Mouse (Mus musculus) stomach, embryonic 15.5 days (tissue): Measurements from ENCODE around the gene Gpc5. TPM values are rescaled to one million over a fixed set of nuclear protein-coding genes. Genes with fewer than 3 reads are reported as not detected.

ENCODE experiments used
- ATAC-seq: fragments of 200-750 bp; cut with Nextera tagmentation; 2 replicates; pipeline ENCODE4 v1.8.0; 2017; ENCODE audit warnings: low read depth, moderate number of reproducible peaks, moderate TSS enrichment; ENCODE audit not compliant: insufficient read depth, low FRiP score
- H3K27ac ChIP-seq: fragments of 300-500 bp; sonication (generic); 2 replicates; pipeline ENCODE4 v1.5.1; 2015; ENCODE audit warnings: mild to moderate bottlenecking, inconsistent platforms
- H3K27me3 ChIP-seq: fragments of 300-500 bp; sonication (generic); replicated peaks from 2 replicates; pipeline ENCODE4 v1.6.1; 2015; ENCODE audit warnings: inconsistent platforms
- H3K36me3 ChIP-seq: fragments of 300-500 bp; sonication (generic); 2 replicates; pipeline ENCODE4 v1.6.1; 2015; ENCODE audit warnings: inconsistent platforms
- H3K4me1 ChIP-seq: fragments of 300-500 bp; sonication (generic); 2 replicates; pipeline ENCODE4 v1.6.1; 2015; ENCODE audit warnings: inconsistent platforms
- H3K4me2 ChIP-seq: fragments of 300-500 bp; sonication (generic); 2 replicates; pipeline ENCODE4 v1.6.1; 2015; ENCODE audit warnings: mild to moderate bottlenecking, inconsistent platforms
- H3K4me3 ChIP-seq: fragments of 300-500 bp; sonication (generic); replicated peaks from 2 replicates; pipeline ENCODE4 v1.5.1; 2015; ENCODE audit warnings: inconsistent platforms
- H3K9ac ChIP-seq: fragments of 300-500 bp; sonication (generic); 2 replicates; pipeline ENCODE4 v1.6.1; 2015; ENCODE audit warnings: inconsistent platforms
- H3K9me3 ChIP-seq: fragments of 300-500 bp; sonication (generic); 2 replicates; pipeline ENCODE4 v1.6.1; 2016; ENCODE audit warnings: inconsistent platforms
- WGBS: fragments of 180-500 bp; shearing (Covaris S2); methylation state at CpG from one replicate; pipeline ENCODE4 v1.1.7; 2015; 5-methylcytosine and 5-hydroxymethylcytosine counted together
- polyA plus RNA-seq: library from polyadenylated mRNA; unstranded; fragments of >200 nt; fragmentation: Nextera tagmentation; extraction: Ambion mirVana; gene quantifications from 2 replicates; pipeline ENCODE4 v1.2.1, GENCODE M21; 2015

The Gpc5 gene
- polyA plus RNA-seq, 1 experiment from 2014 or later, result 0.05 TPM

DNA sequence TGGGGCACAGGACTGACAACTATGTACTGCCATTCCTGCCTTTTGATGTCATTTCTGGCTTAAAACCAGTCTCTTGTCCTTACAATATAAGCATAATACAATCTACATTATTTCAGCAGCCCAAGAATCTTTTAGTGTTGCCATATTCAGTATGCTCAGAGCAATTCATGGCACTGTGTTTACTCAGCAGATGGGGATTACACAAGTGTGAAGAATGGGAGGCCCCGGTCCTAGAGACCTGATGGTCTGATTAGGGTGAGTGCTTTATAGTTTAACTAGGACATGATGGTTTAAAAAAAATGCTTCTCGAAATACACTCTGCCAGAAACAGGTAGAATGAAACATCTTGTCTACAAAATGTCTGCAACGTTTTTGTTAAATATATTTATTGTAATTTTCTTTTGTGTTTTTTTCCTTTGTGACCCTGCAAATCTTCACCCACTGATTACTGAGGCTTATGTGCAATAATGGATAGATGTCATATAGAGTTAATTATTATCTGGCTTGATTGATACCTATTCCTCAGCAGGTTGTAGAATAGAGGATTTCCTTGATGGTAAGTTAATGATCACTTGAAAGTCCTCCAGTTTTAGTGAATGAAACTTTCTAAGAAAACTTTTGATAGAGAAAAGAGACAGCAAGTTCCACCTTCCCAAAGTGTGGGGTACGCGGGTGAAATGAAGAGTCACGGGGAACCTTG is 177.8 kb downstream of the Gpc5 start:
- WGBS, result 75% methylated on average over 6 of the region's 6 CpGs
- H3K36me3 ChIP-seq, result no peaks in the 10 kb centered on the region
- H3K4me1 ChIP-seq, result no peaks in the 10 kb centered on the region
- H3K9me3 ChIP-seq, result no peaks in the 10 kb centered on the region
- no peak overlapping the region for H3K9ac ChIP-seq
- H3K4me2 ChIP-seq, result no peak overlapping the region
- no peak overlapping the region for H3K4me3 ChIP-seq
- no peak for ATAC-seq
- no peaks in the 10 kb centered on the region for H3K27me3 ChIP-seq
- H3K27ac ChIP-seq, result no peak overlapping the region

DNA sequence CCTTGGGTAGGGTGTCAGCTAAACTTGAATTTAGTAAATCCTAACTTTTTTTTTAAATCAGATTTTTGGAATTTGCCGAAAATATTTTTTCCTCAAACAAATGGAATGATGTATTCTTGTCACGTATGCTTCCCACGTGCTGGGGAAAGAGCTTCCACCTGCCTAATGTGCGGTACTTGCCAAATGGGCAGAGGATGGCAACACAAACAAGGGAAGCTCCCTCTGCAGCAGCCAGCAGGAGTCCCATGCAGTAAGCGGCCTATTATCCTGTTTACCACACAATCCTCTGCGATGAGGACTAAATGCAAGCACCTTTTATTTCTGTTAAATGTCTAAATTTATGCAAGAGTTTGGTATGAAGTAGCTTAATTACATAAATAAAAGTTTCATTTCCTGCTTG is 178.4 kb downstream of the Gpc5 start:
- Histone ChIP-seq H3K36me3 (no peaks in the 10 kb centered on the region), H3K4me1 (no peaks in the 10 kb centered on the region), H3K9ac (no peak overlapping the region), H3K27me3 (no peaks in the 10 kb centered on the region), H3K27ac (no peak overlapping the region), H3K4me3 (no peak overlapping the region), H3K9me3 (no peaks in the 10 kb centered on the region), H3K4me2 (no peak overlapping the region)
- 78% methylated on average over 6 of the region's 6 CpGs for WGBS
- no peak for ATAC-seq

GRCm38 (mm10) chr14:115282782-115283181 is 190.8 kb downstream of the Gpc5 start:
- Histone ChIP-seq H3K4me2 (no peak overlapping the region), H3K9me3 (no peaks in the 10 kb centered on the region), H3K36me3 (no peaks in the 10 kb centered on the region), H3K4me3 (no peak overlapping the region), H3K9ac (no peak overlapping the region), H3K27me3 (no peaks in the 10 kb centered on the region), H3K27ac (no peak overlapping the region), H3K4me1 (no peaks in the 10 kb centered on the region)
- no peak for ATAC-seq

- H3K27ac ChIP-seq, result no peak overlapping the region
- no peaks in the 10 kb centered on the region for H3K36me3 ChIP-seq
- 49% methylated on average over 2 of the region's 2 CpGs for WGBS
- no peak overlapping the region for H3K4me2 ChIP-seq
- no peak overlapping the region for H3K9ac ChIP-seq
- no peak for ATAC-seq
- H3K27me3 ChIP-seq, result no peaks in the 10 kb centered on the region
- no peaks in the 10 kb centered on the region for H3K9me3 ChIP-seq
- no peak overlapping the region for H3K4me3 ChIP-seq
- H3K4me1 ChIP-seq, result no peaks in the 10 kb centered on the region
These were observed 232.2 kb downstream of the Gpc5 start for GRCm38 (mm10) chr14:115324247-115324646.

- Histone ChIP-seq H3K36me3 (no peaks in the 10 kb centered on the region), H3K9ac (no peak overlapping the region), H3K27me3 (no peaks in the 10 kb centered on the region), H3K9me3 (no peaks in the 10 kb centered on the region), H3K4me3 (no peak overlapping the region), H3K4me1 (no peaks in the 10 kb centered on the region), H3K27ac (no peak overlapping the region), H3K4me2 (no peak overlapping the region)
- WGBS, result 57% methylated on average over 5 of the region's 5 CpGs
- no peak for ATAC-seq
These were observed 234.4 kb downstream of the Gpc5 start for GRCm38 (mm10) chr14:115326426-115326825.

GRCm38 (mm10) chr14:115339084-115339483 is 247.1 kb downstream of the Gpc5 start:
- 76% methylated on average over 3 of the region's 3 CpGs for WGBS
- Histone ChIP-seq H3K27me3 (no peaks in the 10 kb centered on the region), H3K36me3 (no peaks in the 10 kb centered on the region), H3K27ac (no peak overlapping the region), H3K9me3 (no peaks in the 10 kb centered on the region), H3K4me2 (no peak overlapping the region), H3K9ac (no peak overlapping the region), H3K4me3 (no peak overlapping the region), H3K4me1 (no peaks in the 10 kb centered on the region)
- ATAC-seq, result no peak

DNA sequence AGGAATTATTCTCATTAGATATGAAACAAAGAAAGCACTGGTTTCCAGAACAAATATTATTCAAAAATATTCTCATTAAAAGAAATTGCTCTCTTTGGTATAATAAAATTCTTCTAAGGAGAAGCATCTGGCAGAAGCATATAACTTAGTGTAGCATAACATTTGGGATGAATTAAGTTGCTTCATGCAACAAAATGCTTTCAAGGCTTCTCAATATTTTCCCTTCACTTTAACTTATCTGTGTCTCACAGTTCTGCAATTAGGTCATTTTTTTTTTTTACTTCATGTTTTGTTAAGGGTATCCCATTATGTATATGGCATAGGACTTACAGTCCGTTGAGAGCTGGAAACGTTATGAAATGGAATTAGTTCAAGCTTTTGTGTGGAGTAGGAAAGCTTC is 250.6 kb downstream of the Gpc5 start:
- H3K9ac ChIP-seq, result no peak overlapping the region
- H3K9me3 ChIP-seq, result no peaks in the 10 kb centered on the region
- no peaks in the 10 kb centered on the region for H3K4me1 ChIP-seq
- H3K36me3 ChIP-seq, result no peaks in the 10 kb centered on the region
- H3K27ac ChIP-seq, result no peak overlapping the region
- H3K4me3 ChIP-seq, result no peak overlapping the region
- no peak overlapping the region for H3K4me2 ChIP-seq
- H3K27me3 ChIP-seq, result no peaks in the 10 kb centered on the region
- WGBS, result 72% methylated on average over 2 of the region's 2 CpGs
- no peak for ATAC-seq

DNA sequence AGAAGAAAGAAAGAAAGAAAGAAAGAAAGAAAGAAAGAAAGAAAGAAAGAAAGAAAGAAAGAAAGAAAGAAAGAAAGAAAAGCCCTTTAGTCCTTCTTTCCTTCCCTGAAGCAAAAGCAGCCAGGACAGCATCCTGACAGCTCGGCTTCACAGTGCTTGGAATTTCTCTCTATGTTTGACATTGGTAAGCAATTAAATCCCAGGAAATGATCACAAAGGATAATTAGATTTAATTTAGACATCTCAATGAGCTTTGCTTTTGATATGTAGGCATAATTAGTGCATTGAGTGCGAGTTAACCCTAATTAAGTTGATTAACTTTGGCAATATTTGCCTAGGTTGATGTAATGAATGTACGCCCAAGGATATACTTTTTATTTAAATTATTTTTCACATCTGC is 257.4 kb downstream of the Gpc5 start:
- 75% methylated on average over 3 of the region's 3 CpGs for WGBS

GRCm38 (mm10) chr14:115365320-115365935 is 273.4 kb downstream of the Gpc5 start:
- Histone ChIP-seq H3K27ac (no peak overlapping the region), H3K4me3 (no peak overlapping the region), H3K36me3 (no peaks in the 10 kb centered on the region), H3K4me2 (no peak overlapping the region), H3K27me3 (no peaks in the 10 kb centered on the region), H3K9me3 (no peaks in the 10 kb centered on the region), H3K4me1 (no peaks in the 10 kb centered on the region), H3K9ac (no peak overlapping the region)
- WGBS, result 87% methylated on average over 3 of the region's 3 CpGs
- ATAC-seq, result no peak

More for the DNA sequence above, 257.4 kb downstream of the Gpc5 start:
- H3K36me3 ChIP-seq, result no peaks in the 10 kb centered on the region
- no peaks in the 10 kb centered on the region for H3K4me1 ChIP-seq
- no peak overlapping the region for H3K4me3 ChIP-seq
- H3K9me3 ChIP-seq, result no peaks in the 10 kb centered on the region
- ATAC-seq, result no peak
- H3K27ac ChIP-seq, result no peak overlapping the region
- H3K4me2 ChIP-seq, result no peak overlapping the region
- no peak overlapping the region for H3K9ac ChIP-seq
- H3K27me3 ChIP-seq, result no peaks in the 10 kb centered on the region

DNA sequence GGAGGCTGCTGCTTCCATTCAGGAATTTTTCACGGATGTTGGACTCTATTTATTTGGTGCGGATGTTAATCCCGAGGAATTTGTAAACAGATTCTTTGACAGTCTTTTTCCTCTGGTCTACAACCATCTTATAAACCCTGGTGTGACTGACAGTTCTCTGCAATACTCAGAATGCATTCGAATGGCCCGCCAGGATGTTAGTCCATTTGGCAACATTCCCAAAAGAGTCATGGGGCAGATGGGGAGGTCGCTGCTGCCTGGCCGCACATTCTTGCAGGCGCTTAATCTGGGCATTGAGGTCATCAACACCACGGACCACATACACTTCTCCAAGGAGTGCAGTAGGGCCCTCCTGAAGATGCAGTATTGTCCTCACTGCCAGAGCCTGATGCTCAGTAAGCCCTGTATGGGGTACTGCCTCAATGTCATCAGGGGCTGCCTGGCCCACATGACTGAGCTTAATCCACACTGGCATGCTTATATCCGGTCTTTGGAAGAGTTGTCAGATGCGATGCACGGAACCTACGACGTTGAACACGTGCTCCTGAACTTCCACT is 277.7 kb downstream of the Gpc5 start:
- no peaks in the 10 kb centered on the region for H3K36me3 ChIP-seq
- H3K9me3 ChIP-seq, result no peaks in the 10 kb centered on the region
- H3K27me3 ChIP-seq, result no peaks in the 10 kb centered on the region
- WGBS, result 71% methylated on average over 15 of the region's 15 CpGs
- no peak overlapping the region for H3K4me2 ChIP-seq
- no peak overlapping the region for H3K4me3 ChIP-seq
- H3K9ac ChIP-seq, result no peak overlapping the region
- no peak for ATAC-seq
- H3K4me1 ChIP-seq, result no peaks in the 10 kb centered on the region
- no peak overlapping the region for H3K27ac ChIP-seq

GRCm38 (mm10) chr14:115371131-115371530 is 279.1 kb downstream of the Gpc5 start:
- no peaks in the 10 kb centered on the region for H3K9me3 ChIP-seq
- no peak overlapping the region for H3K4me3 ChIP-seq
- no peak overlapping the region for H3K9ac ChIP-seq
- no peak overlapping the region for H3K4me2 ChIP-seq
- H3K36me3 ChIP-seq, result no peaks in the 10 kb centered on the region
- WGBS, result 24% methylated on average over 1 of the region's 1 CpGs
- no peaks in the 10 kb centered on the region for H3K4me1 ChIP-seq
- ATAC-seq, result no peak
- no peak overlapping the region for H3K27ac ChIP-seq
- no peaks in the 10 kb centered on the region for H3K27me3 ChIP-seq

DNA sequence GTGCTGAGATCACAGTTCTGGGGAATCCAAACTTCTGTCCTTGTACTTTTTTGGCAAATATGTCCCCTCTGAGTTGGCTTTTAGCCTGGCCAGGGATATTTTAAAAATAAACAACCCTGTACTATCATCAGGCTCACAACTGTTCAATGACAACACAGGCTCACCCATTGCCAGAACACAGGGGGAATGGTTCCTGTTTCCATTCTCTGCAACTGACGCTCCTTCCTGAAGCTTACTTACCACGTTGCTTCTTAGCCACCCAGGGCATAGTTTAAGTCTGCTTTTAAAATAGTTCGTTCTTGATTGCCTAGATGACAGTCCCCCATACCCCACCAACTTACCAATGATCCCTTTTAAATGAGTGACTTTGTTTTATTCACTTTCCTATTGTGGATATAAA is 299.8 kb downstream of the Gpc5 start:
- Histone ChIP-seq H3K9ac (no peak overlapping the region), H3K4me1 (no peaks in the 10 kb centered on the region), H3K27ac (no peak overlapping the region), H3K27me3 (no peaks in the 10 kb centered on the region), H3K9me3 (no peaks in the 10 kb centered on the region), H3K36me3 (no peaks in the 10 kb centered on the region), H3K4me2 (no peak overlapping the region), H3K4me3 (no peak overlapping the region)
- ATAC-seq, result no peak
- 74% methylated on average over 3 of the region's 3 CpGs for WGBS
